ENCODE assay signal across 28 mouse cellular contexts in the genomic region with DNA sequence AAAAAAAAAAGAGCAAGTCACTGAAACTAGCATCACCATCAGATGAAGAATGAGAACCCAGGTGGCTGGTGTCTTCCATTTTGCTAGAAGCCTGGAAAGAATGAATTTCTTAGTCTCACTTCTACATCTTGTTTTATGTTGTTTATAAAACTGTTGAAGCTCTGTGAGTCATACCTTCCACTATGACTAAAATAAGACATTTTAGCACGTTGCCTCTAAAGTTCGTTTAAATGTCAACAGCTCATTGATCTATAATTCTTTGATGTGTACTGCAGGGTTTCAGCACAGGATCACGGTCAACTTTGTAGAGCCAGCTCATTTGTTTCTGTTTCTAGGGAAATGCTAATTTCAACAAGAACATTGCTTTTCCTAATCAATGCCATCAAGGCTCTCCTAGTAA.
DNase-seq lines count a peak whose midpoint lies in the region; ATAC-seq and TF ChIP-seq lines count a peak whose summit lies in the region.
"Had no signal": no experiment of that assay in that cellular context is flagged by ENCODE, and none has a peak within 500 bp of the region (broad histone marks: within the 10 kb centered on the region; RNA-seq: fewer than 3 reads in every experiment).

No protein-coding gene starts in this region.

- H3K9ac ChIP-seq in stomach, postnatal 0 days (ENCODE audit: low read length): no peak overlapping the region
- H3K9ac ChIP-seq: embryonic facial prominence, embryonic 15.5 days; forebrain, embryonic 15.5 days; heart, embryonic 15.5 days; liver, embryonic 14.5 days; neural tube, embryonic 12.5 days had no signal

- no peak for TF ChIP-seq POLR2A in embryonic fibroblast, embryonic 13.5 days (IDR thresholded peaks at IDR 0.05; ENCODE audit: low read depth, low read length)

- WGBS in stomach, postnatal 0 days: 37% methylated on average over 3 of the region's 3 CpGs

- no peak for TF ChIP-seq CTCF in embryonic fibroblast, embryonic 13.5 days (IDR thresholded peaks at IDR 0.05; ENCODE audit: borderline replicate concordance, insufficient read depth, low read length)
- TF ChIP-seq CTCF in stomach, postnatal 0 days (IDR thresholded peaks at IDR 0.05; ENCODE audit: low read depth): no peak
- no peak for TF ChIP-seq CTCF in layer of hippocampus, adult 2 months (conservative IDR thresholded peaks at IDR 0.05)

- H3K36me3 ChIP-seq in stomach, postnatal 0 days (ENCODE audit: control insufficient read depth, insufficient read depth, low read length): no peaks in the 10 kb centered on the region
- H3K36me3 ChIP-seq: embryonic facial prominence, embryonic 10.5 days; embryonic facial prominence, embryonic 15.5 days; forebrain, embryonic 15.5 days; heart, embryonic 10.5 days; heart, embryonic 15.5 days; midbrain, embryonic 10.5 days; neural tube, embryonic 12.5 days had no signal

- no peak overlapping the region for H3K4me3 ChIP-seq in embryonic fibroblast, embryonic 13.5 days (ENCODE audit: insufficient read depth, low read length)
- no peak overlapping the region for H3K4me3 ChIP-seq in stomach, postnatal 0 days (ENCODE audit: low read depth, low read length)
- no peak overlapping the region for H3K4me3 ChIP-seq in layer of hippocampus, adult 2 months
- H3K4me3 ChIP-seq: embryonic facial prominence, embryonic 10.5 days; embryonic facial prominence, embryonic 15.5 days; forebrain, embryonic 15.5 days; heart, embryonic 10.5 days; heart, embryonic 15.5 days; midbrain, embryonic 10.5 days; neural tube, embryonic 12.5 days had no signal

- intact Hi-C loops in left cerebral cortex, postnatal 36 days (cut with DNase I): no loop called here

- peak overlapping the region; percentile 40; the same call in 1 of the 2 replicates for H3K27ac ChIP-seq in embryonic fibroblast, embryonic 13.5 days (ENCODE audit: insufficient read depth, low read length)
- no peak overlapping the region for H3K27ac ChIP-seq in stomach, postnatal 0 days (replicated peaks)
- H3K27ac ChIP-seq in layer of hippocampus, adult 2 months: no peak overlapping the region
- H3K27ac ChIP-seq: embryonic facial prominence, embryonic 10.5 days; embryonic facial prominence, embryonic 15.5 days; forebrain, embryonic 15.5 days; heart, embryonic 10.5 days; heart, embryonic 15.5 days; liver, embryonic 14.5 days; midbrain, embryonic 10.5 days; neural tube, embryonic 12.5 days had no signal

- H3K4me2 ChIP-seq in stomach, postnatal 0 days (replicated peaks; ENCODE audit: low read depth): no peak overlapping the region
- H3K4me2 ChIP-seq: embryonic facial prominence, embryonic 15.5 days; forebrain, embryonic 15.5 days; heart, embryonic 15.5 days; neural tube, embryonic 12.5 days had no signal

- H3K27me3 ChIP-seq in stomach, postnatal 0 days (ENCODE audit: control insufficient read depth, insufficient read depth, low read length): no peaks in the 10 kb centered on the region
- H3K27me3 ChIP-seq: embryonic facial prominence, embryonic 15.5 days; forebrain, embryonic 15.5 days; heart, embryonic 15.5 days; neural tube, embryonic 12.5 days had no signal

- ATAC-seq in CD4-positive, CD25-positive, alpha-beta regulatory T cell, adult 4 months: peak; percentile 89
- ATAC-seq in stomach, postnatal 0 days (ENCODE audit: low FRiP score, low TSS enrichment): peak; percentile 24; the same call in 1 of the 2 replicates
- ATAC-seq: forebrain, embryonic 15.5 days; hindbrain, embryonic 16.5 days; intestine, embryonic 16.5 days; midbrain, embryonic 16.5 days had no signal

- no peak for TF ChIP-seq EP300 in stomach, postnatal 0 days (optimal IDR thresholded peaks at IDR 0.05)

- no peaks in the 10 kb centered on the region for H3K9me3 ChIP-seq in stomach, postnatal 0 days (ENCODE audit: control insufficient read depth, low read length)
- H3K9me3 ChIP-seq: embryonic facial prominence, embryonic 10.5 days; embryonic facial prominence, embryonic 15.5 days; forebrain, embryonic 15.5 days; heart, embryonic 10.5 days; heart, embryonic 15.5 days; midbrain, embryonic 10.5 days; neural tube, embryonic 12.5 days had no signal

- H3K4me1 ChIP-seq in embryonic fibroblast, embryonic 13.5 days (ENCODE audit: control insufficient read depth, insufficient read depth, low read length): peaks cover 4% of the 10 kb centered on the region; the same call in 1 of the 2 replicates
- no peaks in the 10 kb centered on the region for H3K4me1 ChIP-seq in stomach, postnatal 0 days (replicated peaks; ENCODE audit: control insufficient read depth, insufficient read depth)
- H3K4me1 ChIP-seq: embryonic facial prominence, embryonic 10.5 days; embryonic facial prominence, embryonic 15.5 days; forebrain, embryonic 15.5 days; heart, embryonic 10.5 days; heart, embryonic 15.5 days; midbrain, embryonic 10.5 days; neural tube, embryonic 12.5 days had no signal

- DNase-seq in CD4-positive helper T cell, adult 2 months (ENCODE audit: low read depth, low spot score): peak; percentile 71
- no peak for DNase-seq in stomach, postnatal 0 days (ENCODE audit: low spot score)
- DNase-seq in left cerebral cortex, postnatal 36 days (ENCODE audit: low spot score in 2 of 2): no peak
- no peak for DNase-seq in layer of hippocampus, adult 2 months (ENCODE audit: low spot score in 2 of 2)
- DNase-seq: adrenal gland, postnatal 25 days; cerebellum, adult 2 months; cerebellum, postnatal 14 days; gastrocnemius, postnatal 25 days; heart, adult 11 months; kidney, adult 8-10 months; kidney, postnatal 10 days; left cerebral cortex, postnatal 4 days; lung, adult 2 months; right cerebral cortex, adult 18-20 months; right cerebral cortex, postnatal 4 days had no signal
